Mouse (Mus musculus): ENCODE data around the gene Lrrc26. TPM values are rescaled to one million over a fixed set of nuclear protein-coding genes. Genes with fewer than 3 reads are reported as not detected.
"Not testable (repeated sequence)": the region's sequence is repeated elsewhere in the genome, so short reads cannot be mapped to it uniquely, and the experiment has no call there.

Gene Lrrc26
- polyA plus RNA-seq, 1 experiment from 2014 or later, result not detected

- 85% methylated on average over 10 of the region's 10 CpGs for WGBS
- H3K4me3 ChIP-seq (ENCODE audit: control insufficient read depth in 1 of 2, insufficient read depth in 1 of 2, low read depth in 1 of 2, low read length in 2 of 2), result no peak within 1 kb of the TSS
- peaks cover 43% of the 10 kb centered on the region for H3K36me3 ChIP-seq (ENCODE audit: control insufficient read depth, insufficient read depth, low read length)
- no peak within 1 kb of the TSS for H3K27ac ChIP-seq (replicated peaks in 1 of 2; ENCODE audit: control insufficient read depth in 1 of 2, insufficient read depth in 1 of 2, low read depth in 2 of 2, low read length in 2 of 2)
- H3K9me3 ChIP-seq (ENCODE audit: control insufficient read depth, low read length), result no peaks in the 10 kb centered on the region
- no peak for ATAC-seq (ENCODE audit: insufficient number of reproducible peaks, insufficient read depth, low FRiP score, low read depth)
- no peak within 1 kb of the TSS for H3K9ac ChIP-seq (ENCODE audit: low read length)
- peaks cover 22% of the 10 kb centered on the region for H3K27me3 ChIP-seq (ENCODE audit: control insufficient read depth, insufficient read depth, low read length)
- H3K4me2 ChIP-seq (ENCODE audit: low read length), result no peak within 1 kb of the TSS
- H3K4me1 ChIP-seq (ENCODE audit: control insufficient read depth in 2 of 2, insufficient read depth in 2 of 2, low read length in 2 of 2), result peaks cover 4 to 13% of the 10 kb centered on the region in 2 experiments; a peak in 3 of 4 replicates
Observed at GRCm38 (mm10) chr2:25246183-25247072, 43.3 kb upstream of the Lrrc26 start, which contains the start of gene AL732309.1. TSS of gene AL732309.1 (minus strand) at chr2:25246863.

DNA sequence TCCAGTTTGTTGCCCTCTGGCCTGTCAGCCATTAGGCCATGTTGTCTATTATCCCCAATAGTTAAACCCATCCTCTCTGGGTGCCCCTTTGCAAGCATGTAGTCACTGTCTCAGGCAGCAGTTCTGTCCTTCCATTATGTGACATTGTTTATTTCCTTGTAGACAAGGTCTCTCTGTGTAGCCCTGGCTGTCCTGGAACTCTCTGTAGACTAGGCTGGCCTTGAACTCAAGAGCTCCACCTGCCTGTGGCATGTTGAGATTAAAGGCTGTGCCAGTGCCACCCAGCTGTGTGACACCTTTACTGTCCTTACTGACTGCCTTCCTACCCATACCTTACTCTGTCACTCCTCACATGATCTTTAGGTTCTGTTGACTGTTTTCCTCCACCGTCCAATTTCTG is 37.4 kb upstream of the Lrrc26 start:
- peaks cover 63% of the 10 kb centered on the region for H3K36me3 ChIP-seq (ENCODE audit: control insufficient read depth, insufficient read depth, low read length)
- no peak overlapping the region for H3K9ac ChIP-seq (ENCODE audit: low read length)
- WGBS, result 82% methylated on average over 1 of the region's 1 CpGs
- no peaks in the 10 kb centered on the region for H3K27me3 ChIP-seq (ENCODE audit: control insufficient read depth, insufficient read depth, low read length)
- peaks cover 7 to 13% of the 10 kb centered on the region in 2 experiments; a peak in 3 of 4 replicates for H3K4me1 ChIP-seq (ENCODE audit: control insufficient read depth in 2 of 2, insufficient read depth in 2 of 2, low read length in 2 of 2)
- H3K27ac ChIP-seq (replicated peaks in 1 of 2; ENCODE audit: control insufficient read depth in 1 of 2, insufficient read depth in 1 of 2, low read depth in 2 of 2, low read length in 2 of 2), result no peak overlapping the region
- no peaks in the 10 kb centered on the region for H3K9me3 ChIP-seq (ENCODE audit: control insufficient read depth, low read length)
- no peak overlapping the region for H3K4me2 ChIP-seq (ENCODE audit: low read length)
- H3K4me3 ChIP-seq (ENCODE audit: control insufficient read depth in 1 of 2, insufficient read depth in 1 of 2, low read depth in 1 of 2, low read length in 2 of 2), result no peak overlapping the region
- no peak for ATAC-seq (ENCODE audit: insufficient number of reproducible peaks, insufficient read depth, low FRiP score, low read depth)

- peak within 1 kb of the TSS; percentile 90 to 93 for H3K4me3 ChIP-seq (ENCODE audit: control insufficient read depth in 1 of 2, insufficient read depth in 1 of 2, low read depth in 1 of 2, low read length in 2 of 2)
- WGBS, result under 1% methylated on average over 39 of the region's 39 CpGs
- peaks cover 33% of the 10 kb centered on the region for H3K36me3 ChIP-seq (ENCODE audit: control insufficient read depth, insufficient read depth, low read length)
- H3K4me2 ChIP-seq (ENCODE audit: low read length), result peak within 1 kb of the TSS; percentile 94
- peak within 1 kb of the TSS; percentile 88 for H3K9ac ChIP-seq (ENCODE audit: low read length)
- no peaks in the 10 kb centered on the region for H3K9me3 ChIP-seq (ENCODE audit: control insufficient read depth, low read length)
- ATAC-seq (ENCODE audit: insufficient number of reproducible peaks, insufficient read depth, low FRiP score, low read depth), result peak; percentile 80
- peaks cover 7 to 13% of the 10 kb centered on the region in 2 experiments; a peak in 3 of 4 replicates for H3K4me1 ChIP-seq (ENCODE audit: control insufficient read depth in 2 of 2, insufficient read depth in 2 of 2, low read length in 2 of 2)
- H3K27ac ChIP-seq (replicated peaks in 1 of 2; ENCODE audit: control insufficient read depth in 1 of 2, insufficient read depth in 1 of 2, low read depth in 2 of 2, low read length in 2 of 2), result peak within 1 kb of the TSS; percentile 31 to 77
- no peaks in the 10 kb centered on the region for H3K27me3 ChIP-seq (ENCODE audit: control insufficient read depth, insufficient read depth, low read length)
Observed at GRCm38 (mm10) chr2:25255284-25255779, 34.4 kb upstream of the Lrrc26 start, which contains the start of gene Tmem203. TSS of gene Tmem203 (plus strand) at chr2:25255439.

- Histone ChIP-seq H3K9ac (ENCODE audit: low read length) (peak overlapping the region; percentile 88), H3K4me3 (ENCODE audit: control insufficient read depth in 1 of 2, insufficient read depth in 1 of 2, low read depth in 1 of 2, low read length in 2 of 2) (peak overlapping the region; percentile 3 to 90; a peak in 3 of 4 replicates), H3K4me2 (ENCODE audit: low read length) (peak overlapping the region; percentile 94), H3K4me1 (ENCODE audit: control insufficient read depth in 2 of 2, insufficient read depth in 2 of 2, low read length in 2 of 2) (peaks cover 7 to 13% of the 10 kb centered on the region in 2 experiments; a peak in 3 of 4 replicates), H3K36me3 (ENCODE audit: control insufficient read depth, insufficient read depth, low read length) (peaks cover 21% of the 10 kb centered on the region)
- not testable (repeated sequence) for ATAC-seq (ENCODE audit: insufficient number of reproducible peaks, insufficient read depth, low FRiP score, low read depth); H3K9me3 ChIP-seq (ENCODE audit: control insufficient read depth, low read length); H3K27me3 ChIP-seq (ENCODE audit: control insufficient read depth, insufficient read depth, low read length); H3K27ac ChIP-seq (replicated peaks in 1 of 2; ENCODE audit: control insufficient read depth in 1 of 2, insufficient read depth in 1 of 2, low read depth in 2 of 2, low read length in 2 of 2)
- WGBS, result 56% methylated on average over 10 of the region's 12 CpGs
Observed at GRCm38 (mm10) chr2:25256443-25257109, 33.1 kb upstream of the Lrrc26 start.

GRCm38 (mm10) chr2:25257250-25257649 is 32.5 kb upstream of the Lrrc26 start:
- H3K27ac ChIP-seq (replicated peaks in 1 of 2; ENCODE audit: control insufficient read depth in 1 of 2, insufficient read depth in 1 of 2, low read depth in 2 of 2, low read length in 2 of 2); H3K9me3 ChIP-seq (ENCODE audit: control insufficient read depth, low read length); H3K4me3 ChIP-seq (ENCODE audit: control insufficient read depth in 1 of 2, insufficient read depth in 1 of 2, low read depth in 1 of 2, low read length in 2 of 2); H3K4me2 ChIP-seq (ENCODE audit: low read length); H3K27me3 ChIP-seq (ENCODE audit: control insufficient read depth, insufficient read depth, low read length); H3K9ac ChIP-seq (ENCODE audit: low read length); ATAC-seq (ENCODE audit: insufficient number of reproducible peaks, insufficient read depth, low FRiP score, low read depth): not testable (repeated sequence)
- peaks cover 14% of the 10 kb centered on the region for H3K36me3 ChIP-seq (ENCODE audit: control insufficient read depth, insufficient read depth, low read length)
- peaks cover 7 to 16% of the 10 kb centered on the region in 2 experiments; a peak in 3 of 4 replicates for H3K4me1 ChIP-seq (ENCODE audit: control insufficient read depth in 2 of 2, insufficient read depth in 2 of 2, low read length in 2 of 2)
- WGBS, result 81% methylated on average over 5 of the region's 5 CpGs

DNA sequence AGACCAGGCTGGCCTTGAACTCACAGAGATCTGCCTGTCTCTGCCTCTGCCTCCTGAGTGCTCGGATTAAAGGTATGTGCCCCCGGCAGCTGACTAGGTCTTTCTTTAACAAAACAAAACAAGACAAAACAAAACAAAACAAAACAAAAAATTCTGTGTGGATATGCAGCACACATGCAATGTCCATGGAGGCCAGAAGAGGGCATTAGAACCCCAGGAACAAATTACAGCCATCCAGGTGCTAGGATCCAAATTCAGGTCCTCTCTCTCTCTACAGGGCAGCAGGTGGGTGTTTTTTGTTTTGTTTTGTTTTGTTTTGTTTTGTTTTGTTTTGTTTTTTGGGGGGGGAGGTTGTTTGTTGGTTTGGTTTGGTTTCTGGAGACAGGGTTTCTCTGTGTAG is 30.8 kb upstream of the Lrrc26 start:
- Histone ChIP-seq H3K36me3 (ENCODE audit: control insufficient read depth, insufficient read depth, low read length) (no peaks in the 10 kb centered on the region), H3K9me3 (ENCODE audit: control insufficient read depth, low read length) (no peaks in the 10 kb centered on the region), H3K4me2 (ENCODE audit: low read length) (no peak overlapping the region), H3K9ac (ENCODE audit: low read length) (no peak overlapping the region), H3K27ac (replicated peaks in 1 of 2; ENCODE audit: control insufficient read depth in 1 of 2, insufficient read depth in 1 of 2, low read depth in 2 of 2, low read length in 2 of 2) (no peak overlapping the region), H3K27me3 (ENCODE audit: control insufficient read depth, insufficient read depth, low read length) (peaks cover 3% of the 10 kb centered on the region), H3K4me3 (ENCODE audit: control insufficient read depth in 1 of 2, insufficient read depth in 1 of 2, low read depth in 1 of 2, low read length in 2 of 2) (no peak overlapping the region), H3K4me1 (ENCODE audit: control insufficient read depth in 2 of 2, insufficient read depth in 2 of 2, low read length in 2 of 2) (peaks cover 14 to 25% of the 10 kb centered on the region in 2 experiments)
- no peak for ATAC-seq (ENCODE audit: insufficient number of reproducible peaks, insufficient read depth, low FRiP score, low read depth)
- WGBS, result 58% methylated on average over 2 of the region's 2 CpGs

DNA sequence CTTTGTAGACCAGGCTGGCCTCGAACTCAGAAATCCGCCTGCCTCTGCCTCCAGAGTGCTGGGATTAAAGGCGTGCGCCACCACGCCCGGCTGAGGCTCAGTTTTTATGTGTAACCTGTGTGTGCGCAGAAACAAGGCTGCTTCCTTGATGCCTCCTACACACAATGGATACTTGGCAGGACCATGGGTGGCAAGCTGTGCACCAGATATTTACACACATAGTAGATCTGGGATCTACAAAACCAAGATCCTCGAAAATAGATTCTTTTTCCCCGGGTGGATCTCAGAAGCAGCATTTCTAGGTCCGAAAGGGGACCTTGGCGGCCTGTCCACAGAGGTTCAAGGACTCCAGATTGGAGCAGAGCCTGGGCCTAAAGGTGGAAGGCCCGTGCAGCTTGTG is 27.8 kb upstream of the Lrrc26 start:
- Histone ChIP-seq H3K36me3 (ENCODE audit: control insufficient read depth, insufficient read depth, low read length) (no peaks in the 10 kb centered on the region), H3K27ac (replicated peaks in 1 of 2; ENCODE audit: control insufficient read depth in 1 of 2, insufficient read depth in 1 of 2, low read depth in 2 of 2, low read length in 2 of 2) (0 out of 4 replicates have a peak overlapping the region, but pooled peaks of 1 of the 2 experiments have one; percentile 24), H3K4me1 (ENCODE audit: control insufficient read depth in 2 of 2, insufficient read depth in 2 of 2, low read length in 2 of 2) (peaks cover 21 to 27% of the 10 kb centered on the region in 2 experiments), H3K9me3 (ENCODE audit: control insufficient read depth, low read length) (no peaks in the 10 kb centered on the region), H3K9ac (ENCODE audit: low read length) (peak overlapping the region; percentile 60), H3K4me2 (ENCODE audit: low read length) (peak overlapping the region; percentile 97), H3K4me3 (ENCODE audit: control insufficient read depth in 1 of 2, insufficient read depth in 1 of 2, low read depth in 1 of 2, low read length in 2 of 2) (peak overlapping the region; percentile 38 to 70), H3K27me3 (ENCODE audit: control insufficient read depth, insufficient read depth, low read length) (peaks cover 8% of the 10 kb centered on the region)
- WGBS, result 42% methylated on average over 12 of the region's 12 CpGs
- ATAC-seq (ENCODE audit: insufficient number of reproducible peaks, insufficient read depth, low FRiP score, low read depth), result no peak; the same call in 1 of the 2 replicates

Measured in heart, embryonic 14.5 days (tissue).